Mouse (Mus musculus) myocyte (in vitro differentiated cells): ENCODE measurements around the gene Mypop. TPM values are rescaled to one million over a fixed set of nuclear protein-coding genes. Genes with fewer than 3 reads are reported as not detected.

ENCODE experiments used
- H3K27me3 ChIP-seq: one replicate; pipeline ENCODE4 v1.6.1; 2011; ENCODE audit not compliant: control insufficient read depth, insufficient read depth, insufficient read length
- H3K36me3 ChIP-seq: one replicate; pipeline ENCODE4 v1.6.1; 2011; ENCODE audit not compliant: control insufficient read depth, insufficient read depth
- H3K4me2 ChIP-seq: one replicate; pipeline ENCODE4 v1.6.1; 2011; ENCODE audit warnings: low read depth, control low read depth
- H3K4me3 ChIP-seq: one replicate; pipeline ENCODE4 v1.5.1; 2011; ENCODE audit warnings: mild to moderate bottlenecking, control low read depth, moderate library complexity
- H3K79me2 ChIP-seq: one replicate; pipeline ENCODE4 v1.6.1; 2011; ENCODE audit not compliant: control insufficient read depth, insufficient read depth
- H3ac ChIP-seq: one replicate; pipeline ENCODE4 v1.6.1; 2011; ENCODE audit not compliant: control insufficient read depth, insufficient read length
- CEBPB ChIP-seq: IDR thresholded peaks from 2 replicates; pipeline ENCODE4 v1.6.1; 2011; ENCODE audit warnings: mild to moderate bottlenecking, moderate library complexity; ENCODE audit not compliant: poor library complexity, insufficient read depth, severe bottlenecking
- E2F4 ChIP-seq: IDR thresholded peaks from one replicate; pipeline ENCODE4 v1.6.1; 2011; ENCODE audit warnings: mild to moderate bottlenecking, control low read depth, moderate library complexity; ENCODE audit not compliant: insufficient read depth
- MAX ChIP-seq: IDR thresholded peaks from one replicate; pipeline ENCODE4 v1.6.1; 2011; ENCODE audit warnings: low read depth, mild to moderate bottlenecking, control low read depth
- MYOD1 ChIP-seq, 3 experiments: IDR thresholded peaks; one replicate each; pipeline ENCODE4 v1.6.1; 2011; ENCODE audit warnings: control low read depth in 2 of 3, low read depth in 2 of 3, mild to moderate bottlenecking in 2 of 3, moderate library complexity in 1 of 3; ENCODE audit not compliant: insufficient read length in 2 of 3, control insufficient read depth in 1 of 3
- MYOG ChIP-seq, 3 experiments: IDR thresholded peaks; one replicate each; pipeline ENCODE4 v1.6.1; 2011; ENCODE audit warnings: control low read depth in 2 of 3, low read depth in 2 of 3, mild to moderate bottlenecking in 2 of 3; ENCODE audit not compliant: insufficient read length in 2 of 3, control insufficient read depth in 1 of 3, insufficient read depth in 1 of 3
- POLR2A ChIP-seq: IDR thresholded peaks from one replicate; pipeline ENCODE4 v1.6.1; 2011; ENCODE audit warnings: low read depth, mild to moderate bottlenecking, control low read depth, moderate library complexity; ENCODE audit not compliant: insufficient read length
- POLR2AphosphoS2 ChIP-seq: IDR thresholded peaks from one replicate; pipeline ENCODE4 v1.6.1; 2011; ENCODE audit warnings: low read depth, control low read depth; ENCODE audit not compliant: insufficient read length
- REST ChIP-seq: IDR thresholded peaks from one replicate; pipeline ENCODE4 v1.6.1; 2011; ENCODE audit warnings: mild to moderate bottlenecking, control low read depth, moderate library complexity; ENCODE audit not compliant: insufficient read depth, insufficient read length
- SRF ChIP-seq: IDR thresholded peaks from one replicate; pipeline ENCODE4 v1.6.1; 2011; ENCODE audit warnings: low read depth; ENCODE audit not compliant: control insufficient read depth, insufficient read length
- TCF12 ChIP-seq: IDR thresholded peaks from one replicate; pipeline ENCODE4 v1.6.1; 2011; ENCODE audit warnings: mild to moderate bottlenecking, control low read depth; ENCODE audit not compliant: poor library complexity, insufficient read depth, severe bottlenecking
- TCF3 ChIP-seq: IDR thresholded peaks from one replicate; pipeline ENCODE4 v1.6.1; 2011; ENCODE audit warnings: low read depth, control low read depth; ENCODE audit not compliant: insufficient read length
- USF1 ChIP-seq: IDR thresholded peaks from one replicate; pipeline ENCODE4 v1.6.1; 2011; ENCODE audit warnings: low read depth, mild to moderate bottlenecking, control low read depth, moderate library complexity
- polyA plus RNA-seq: library from polyadenylated mRNA; unstranded; fragments of >200 nt; fragmentation: generic; extraction: Trizol; gene quantifications from one replicate; pipeline ENCODE4 v1.2.1, GENCODE M21; 2012; ENCODE audit warnings: missing spikeins

Mypop gene
- polyA plus RNA-seq, 1 experiment: 10.4 TPM

GRCm38 (mm10) chr7:19002848-19003498 is 11.9 kb downstream of the Mypop start:
- Histone ChIP-seq H3K27me3 (no peaks in the 10 kb centered on the region), H3ac (no peak overlapping the region), H3K79me2 (peaks cover 17% of the 10 kb centered on the region), H3K4me3 (peak overlapping the region; percentile 37), H3K4me2 (peak overlapping the region; percentile 91), H3K36me3 (no peaks in the 10 kb centered on the region)
- TF ChIP-seq REST: no peak
- TF ChIP-seq POLR2A: peak; percentile 60
- no peak for TF ChIP-seq TCF3
- TF ChIP-seq TCF12: no peak
- no peak for TF ChIP-seq MYOD1 (IDR thresholded peaks at IDR 0.05; ENCODE audit: control insufficient read depth in 1 of 3, insufficient read length in 2 of 3, low read depth in 2 of 3)

GRCm38 (mm10) chr7:19003902-19004630 is 13.0 kb downstream of the Mypop start, which contains the start of gene Irf2bp1:
Gene Irf2bp1, plus strand, starts transcription at chr7:19004044.
- TF ChIP-seq USF1: no peak
- 0 out of 2 replicates have a peak, but pooled peaks have one; percentile 23 for TF ChIP-seq CEBPB
- TF ChIP-seq POLR2A: peak; percentile 85
- no peak for TF ChIP-seq TCF12
- TF ChIP-seq E2F4: peak; percentile 73
- TF ChIP-seq POLR2AphosphoS2: peak; percentile 90
- TF ChIP-seq SRF: no peak
- no peak for TF ChIP-seq MAX
- no peak for TF ChIP-seq REST
- TF ChIP-seq MYOG (IDR thresholded peaks at IDR 0.05; ENCODE audit: control insufficient read depth in 1 of 3, insufficient read depth in 1 of 3, insufficient read length in 2 of 3, low read depth in 2 of 3): no peak
- no peak for TF ChIP-seq TCF3
- no peak for TF ChIP-seq MYOD1 (IDR thresholded peaks at IDR 0.05; ENCODE audit: control insufficient read depth in 1 of 3, insufficient read length in 2 of 3, low read depth in 2 of 3)
- Histone ChIP-seq H3K27me3 (no peaks in the 10 kb centered on the region), H3ac (peak within 1 kb of the TSS; percentile 76)

GRCm38 (mm10) chr7:19004631-19005079 is 13.6 kb downstream of the Mypop start:
- Histone ChIP-seq H3K4me3 (peak overlapping the region; percentile 37), H3K27me3 (no peaks in the 10 kb centered on the region), H3K36me3 (no peaks in the 10 kb centered on the region), H3ac (peak overlapping the region; percentile 76), H3K79me2 (peaks cover 17% of the 10 kb centered on the region), H3K4me2 (peak overlapping the region; percentile 76)
- TF ChIP-seq POLR2A: no peak
- TF ChIP-seq POLR2AphosphoS2: no peak
- peak in 2 of 3 experiments; percentile 10 to 57 for TF ChIP-seq MYOG (IDR thresholded peaks at IDR 0.05; ENCODE audit: control insufficient read depth in 1 of 3, insufficient read depth in 1 of 3, insufficient read length in 2 of 3, low read depth in 2 of 3)
- TF ChIP-seq TCF3: no peak
- TF ChIP-seq MYOD1 (IDR thresholded peaks at IDR 0.05; ENCODE audit: control insufficient read depth in 1 of 3, insufficient read length in 2 of 3, low read depth in 2 of 3): peak in 2 of 3 experiments; percentile 14 to 39
- TF ChIP-seq SRF: no peak

More at GRCm38 (mm10) chr7:19003902-19004630, 13.0 kb downstream of the Mypop start, which contains the start of gene Irf2bp1:
- Histone ChIP-seq H3K4me3 (peak within 1 kb of the TSS; percentile 37), H3K36me3 (no peaks in the 10 kb centered on the region), H3K79me2 (peaks cover 17% of the 10 kb centered on the region), H3K4me2 (peak within 1 kb of the TSS; percentile 91)

GRCm38 (mm10) chr7:19005417-19006121 is 14.5 kb downstream of the Mypop start:
- TF ChIP-seq REST: no peak
- no peak for TF ChIP-seq MAX
- TF ChIP-seq USF1: no peak
- no peak for TF ChIP-seq E2F4
- no peak for TF ChIP-seq CEBPB
- no peak for TF ChIP-seq TCF3
- TF ChIP-seq SRF: no peak
- no peak for TF ChIP-seq TCF12
- TF ChIP-seq POLR2A: no peak
- TF ChIP-seq MYOG (IDR thresholded peaks at IDR 0.05; ENCODE audit: control insufficient read depth in 1 of 3, insufficient read depth in 1 of 3, insufficient read length in 2 of 3, low read depth in 2 of 3): no peak
- no peak for TF ChIP-seq POLR2AphosphoS2
- TF ChIP-seq MYOD1 (IDR thresholded peaks at IDR 0.05; ENCODE audit: control insufficient read depth in 1 of 3, insufficient read length in 2 of 3, low read depth in 2 of 3): no peak
- Histone ChIP-seq H3K36me3 (no peaks in the 10 kb centered on the region), H3K27me3 (no peaks in the 10 kb centered on the region), H3ac (peak overlapping the region; percentile 76), H3K79me2 (peaks cover 17% of the 10 kb centered on the region), H3K4me2 (peak overlapping the region; percentile 76), H3K4me3 (peak overlapping the region; percentile 37)
